Mouse (Mus musculus) midbrain, embryonic 11.5 days (tissue): ENCODE results near the gene Gm6020. TPM values are rescaled to one million over a fixed set of nuclear protein-coding genes. Genes with fewer than 3 reads are reported as not detected.

ENCODE experiments used
- ATAC-seq: fragments of 200-750 bp; cut with Nextera tagmentation; 2 replicates; pipeline ENCODE4 v1.8.0; 2017; ENCODE audit warnings: moderate TSS enrichment, moderate library complexity; ENCODE audit not compliant: low FRiP score
- DNase-seq: peaks from one replicate; pipeline ENCODE4 v3.0.0; 2015; ENCODE audit warnings: low spot score; ENCODE audit errors: missing footprints
- H3K27ac ChIP-seq: fragments of 300-500 bp; sonication (generic); 2 replicates; pipeline ENCODE4 v1.5.1; 2014; ENCODE audit warnings: low read depth, low read length
- H3K27me3 ChIP-seq: fragments of 300-500 bp; sonication (generic); 2 replicates; pipeline ENCODE4 v1.6.1; 2014; ENCODE audit warnings: mild to moderate bottlenecking, low read length, moderate library complexity, mixed read lengths; ENCODE audit not compliant: control insufficient read depth, insufficient read depth
- H3K36me3 ChIP-seq: fragments of 300-500 bp; sonication (generic); 2 replicates; pipeline ENCODE4 v1.6.1; 2014; ENCODE audit warnings: mild to moderate bottlenecking, low read length, moderate library complexity, mixed read lengths; ENCODE audit not compliant: control insufficient read depth, insufficient read depth
- H3K4me1 ChIP-seq: fragments of 300-500 bp; sonication (generic); 2 replicates; pipeline ENCODE4 v1.6.1; 2014; ENCODE audit warnings: low read length; ENCODE audit not compliant: control insufficient read depth, insufficient read depth
- H3K4me2 ChIP-seq: fragments of 300-500 bp; sonication (generic); 2 replicates; pipeline ENCODE4 v1.6.1; 2014; ENCODE audit warnings: mild to moderate bottlenecking, moderate library complexity
- H3K4me3 ChIP-seq: fragments of 300-500 bp; sonication (generic); 2 replicates; pipeline ENCODE4 v1.5.1; 2014; ENCODE audit warnings: low read depth, low read length
- H3K9ac ChIP-seq: fragments of 300-500 bp; sonication (generic); 2 replicates; pipeline ENCODE4 v1.6.1; 2014; ENCODE audit warnings: low read length
- H3K9me3 ChIP-seq: fragments of 300-500 bp; sonication (generic); 2 replicates; pipeline ENCODE4 v1.6.1; 2016; ENCODE audit warnings: low read length; ENCODE audit not compliant: control insufficient read depth
- WGBS: fragments of 180-500 bp; shearing (Covaris S2); extraction: QIAGEN DNeasy Blood & Tissue Kit; methylation state at CpG from one replicate; pipeline ENCODE4 v1.1.7; 2014; 5-methylcytosine and 5-hydroxymethylcytosine counted together
- polyA plus RNA-seq: library from polyadenylated mRNA; unstranded; fragments of >200 nt; fragmentation: Nextera tagmentation; extraction: Ambion mirVana; gene quantifications from 2 replicates; pipeline ENCODE4 v1.2.1, GENCODE M21; 2014

Gm6020 gene
- polyA plus RNA-seq, 1 experiment from 2014 or later: not detected

DNA sequence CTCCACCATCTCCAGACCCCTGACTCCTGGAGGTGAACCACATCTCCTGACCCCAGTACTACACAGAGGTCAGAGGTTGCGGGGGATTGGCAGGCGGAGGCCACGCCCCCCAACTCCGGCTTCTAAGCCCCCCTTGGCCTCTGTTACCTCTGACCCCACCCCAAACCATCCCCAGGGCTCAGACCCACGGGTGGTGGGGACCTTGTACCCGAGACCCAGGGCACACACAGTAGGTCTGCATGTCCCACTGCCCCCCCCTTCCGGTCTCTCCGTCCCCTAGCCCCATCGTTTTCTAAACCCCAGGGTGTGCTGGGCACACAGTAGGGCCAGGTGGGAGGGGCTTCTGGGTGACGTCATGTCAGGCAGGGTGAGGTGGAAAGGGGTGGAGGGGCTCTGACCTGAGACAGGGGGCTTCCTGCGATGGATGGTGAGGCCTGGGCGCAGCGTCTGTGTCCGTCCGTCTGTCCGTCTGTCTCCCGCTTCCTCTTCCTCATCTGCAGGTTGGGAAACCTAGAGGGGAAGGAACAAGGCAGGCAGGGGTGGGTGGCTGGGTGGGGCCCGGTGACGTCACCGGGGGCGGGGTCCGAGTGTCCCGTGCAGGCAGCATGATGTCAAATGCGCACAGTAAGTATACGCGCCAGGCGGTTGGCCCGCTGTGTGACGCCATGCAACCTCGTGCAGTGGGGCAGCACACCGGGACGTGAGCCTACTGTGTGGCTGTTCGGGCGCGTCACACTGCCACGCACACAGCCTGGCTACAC lies 44.4 kb downstream of the Gm6020 start, which contains the start of gene Csf2ra:
TSS of gene Csf2ra (minus strand) at position 489 of the 761 bp plus-strand sequence.
- Histone ChIP-seq H3K4me3 (peak within 1 kb of the TSS; percentile 56), H3K36me3 (no peaks in the 10 kb centered on the region), H3K4me2 (peak within 1 kb of the TSS; percentile 50), H3K9ac (peak within 1 kb of the TSS; percentile 44), H3K9me3 (no peaks in the 10 kb centered on the region; the same call in 1 of the 2 replicates), H3K4me1 (no peaks in the 10 kb centered on the region; the same call in 1 of the 2 replicates), H3K27ac (peak within 1 kb of the TSS; percentile 54), H3K27me3 (no peaks in the 10 kb centered on the region)
- 61% methylated on average over 36 of the region's 36 CpGs for WGBS
- DNase-seq (no peak), ATAC-seq (peak; percentile 1; the same call in 1 of the 2 replicates)

Other genes starting within 250 kb of the Gm6020 start
- 24.7 and 30.7 TPM in 2 replicates for gene Zfp950, start 43.0 kb upstream of the Gm6020 start, polyA plus RNA-seq
- gene Gm7102, start 7.6 kb upstream of the Gm6020 start, polyA plus RNA-seq: 0.11 TPM in 1 of 2 replicates, not detected in the other
- gene Csf2ra, start 44.5 kb downstream of the Gm6020 start, polyA plus RNA-seq: 10.9 and 11.8 TPM in 2 replicates
- gene Gm21060, start 113.2 kb downstream of the Gm6020 start, polyA plus RNA-seq: not detected in 2 replicates